Mouse (Mus musculus): Measurements from ENCODE around the gene Pdzd4. TPM values are rescaled to one million over a fixed set of nuclear protein-coding genes. Genes with fewer than 3 reads are reported as not detected.
A peak's percentile ranks its signal among the peaks of the same experiment; 100 is the strongest.

The Pdzd4 gene
- 3.1 and 4.6 TPM in 2 replicates for total RNA-seq (2021)
- long read RNA-seq, partial matches to known transcripts, result 0 of 3 reads
- long read RNA-seq, other reads (novel, unspliced or antisense), result 3 of 3 reads

DNA sequence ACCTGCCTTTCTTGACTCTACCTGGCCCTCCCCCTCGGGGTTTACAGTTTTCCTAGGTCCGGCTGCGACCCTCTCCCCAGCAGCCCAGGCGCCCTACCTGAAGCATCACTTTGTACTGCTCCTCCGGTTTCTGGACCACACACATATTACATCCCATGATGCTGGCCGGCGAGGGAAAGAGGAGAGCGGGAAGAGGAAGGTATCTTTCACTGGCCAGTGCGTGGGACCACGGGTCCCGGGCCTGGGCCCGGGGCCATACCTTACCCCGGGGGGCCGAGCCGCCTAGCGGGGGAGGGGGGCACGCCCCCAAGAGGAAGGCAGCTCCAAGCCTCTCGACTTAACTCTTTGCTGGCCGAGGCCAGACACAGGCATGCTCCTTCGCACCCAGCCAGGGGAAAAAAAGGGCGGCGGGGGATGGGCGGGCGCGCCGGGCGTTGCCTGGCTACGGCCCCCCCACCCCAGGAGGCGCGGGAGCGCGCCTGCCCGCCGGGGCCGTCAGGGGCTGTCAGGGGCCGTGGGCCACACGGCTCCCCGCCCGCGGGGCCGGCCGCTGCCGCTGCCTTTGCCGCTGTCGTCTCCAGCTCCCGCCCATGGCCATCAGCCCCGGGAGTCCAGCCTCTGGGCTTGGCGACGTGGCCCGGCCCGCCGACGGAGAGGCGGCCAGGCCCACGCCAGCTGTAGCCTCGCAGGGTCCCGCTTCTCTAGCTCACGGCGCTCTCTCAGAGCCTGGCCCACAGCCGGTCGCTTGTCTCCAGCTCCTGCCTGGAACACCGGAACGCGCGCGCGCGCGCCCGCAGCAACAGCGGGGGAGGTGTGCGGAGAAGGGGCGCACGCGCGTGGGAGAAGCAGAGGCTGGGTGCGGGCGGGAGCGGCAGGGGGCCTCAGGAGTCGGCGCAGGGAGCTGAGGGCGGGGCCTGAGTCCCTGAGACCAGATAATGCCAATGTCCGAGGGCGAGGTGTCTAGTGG is at the start of gene Pdzd4:
Gene Pdzd4 (minus strand): TSS at position 785 of the 967 bp plus-strand sequence.
- DNase-seq, result peak; percentile 54

DNA sequence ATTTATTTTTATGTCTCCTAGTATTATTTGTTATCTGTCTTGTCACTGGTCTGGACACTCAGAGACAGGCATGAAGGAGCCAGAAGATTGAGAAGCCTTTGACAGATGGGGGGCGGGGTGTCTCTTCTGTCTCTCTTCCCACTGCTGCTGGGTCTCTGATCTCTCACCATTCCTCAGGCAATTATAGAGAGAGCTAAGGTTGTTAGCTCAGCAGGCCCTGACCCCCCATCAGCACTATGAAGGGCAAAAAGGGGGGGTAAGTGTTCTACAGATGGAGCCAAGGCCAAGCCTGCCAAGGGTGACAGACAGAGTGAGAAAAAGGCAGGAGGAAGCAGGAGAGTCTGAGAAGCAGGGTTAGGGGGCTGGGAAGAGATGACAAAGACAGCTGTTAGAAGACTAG is 47.2 kb upstream of the Pdzd4 start:
- no peak for DNase-seq

DNA sequence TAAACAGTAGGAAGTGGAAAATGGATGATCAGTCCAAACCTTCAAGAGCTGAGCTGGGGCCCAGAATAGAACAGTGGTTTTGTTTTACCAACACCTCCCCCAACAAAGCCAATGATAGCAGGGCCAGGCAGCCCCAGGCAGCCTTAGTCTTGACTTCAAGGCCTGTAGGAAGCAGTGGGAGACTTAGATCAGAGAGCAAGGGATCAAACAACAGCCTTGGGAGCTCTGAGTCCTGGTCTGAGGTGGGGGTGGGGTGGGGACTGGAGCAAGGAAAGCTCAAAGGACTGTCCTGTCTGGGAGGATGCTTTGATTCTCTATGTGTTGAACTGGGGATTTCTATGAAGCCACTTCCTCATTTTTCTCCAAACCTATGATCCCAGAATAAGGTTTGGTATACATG is 46.7 kb upstream of the Pdzd4 start:
- DNase-seq, result no peak

GRCm38 (mm10) chrX:73869334-73869733 is 44.6 kb upstream of the Pdzd4 start:
- DNase-seq, result peak; percentile 24

GRCm38 (mm10) chrX:73867852-73868251 is 43.1 kb upstream of the Pdzd4 start:
- DNase-seq, result no peak

- DNase-seq, result no peak
Observed at GRCm38 (mm10) chrX:73867256-73867655, 42.5 kb upstream of the Pdzd4 start.

DNA sequence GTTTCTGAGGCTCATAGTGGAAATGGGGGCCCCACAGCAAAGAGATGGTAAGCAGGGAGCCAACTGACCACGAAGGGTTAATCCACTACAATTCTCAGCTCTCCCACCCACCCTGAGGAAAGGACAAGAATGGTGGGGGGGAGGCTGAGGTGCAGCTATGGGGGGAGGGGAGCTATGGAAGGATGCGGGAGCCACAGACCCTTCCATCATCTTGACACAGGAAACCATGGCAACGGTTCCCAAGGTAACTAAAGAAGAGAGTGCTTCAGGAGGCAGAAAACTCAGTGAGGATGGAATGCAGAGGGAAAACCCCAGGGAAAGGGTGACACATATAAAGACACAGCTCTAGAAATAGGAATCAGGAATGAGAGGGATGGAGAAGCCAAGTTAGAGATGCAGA is 39.9 kb upstream of the Pdzd4 start:
- no peak for DNase-seq

GRCm38 (mm10) chrX:73855087-73855408 is 30.3 kb upstream of the Pdzd4 start:
- DNase-seq, result no peak

- no peak for DNase-seq
Observed at GRCm38 (mm10) chrX:73854326-73855086, 29.7 kb upstream of the Pdzd4 start.

GRCm38 (mm10) chrX:73836691-73837090 is 11.9 kb upstream of the Pdzd4 start:
- DNase-seq, result no peak

- no peak for DNase-seq
Observed at GRCm38 (mm10) chrX:73835731-73836130, 11.0 kb upstream of the Pdzd4 start.

- DNase-seq, result no peak
Observed at GRCm38 (mm10) chrX:73823747-73824146, 1.0 kb downstream of the Pdzd4 start.

DNA sequence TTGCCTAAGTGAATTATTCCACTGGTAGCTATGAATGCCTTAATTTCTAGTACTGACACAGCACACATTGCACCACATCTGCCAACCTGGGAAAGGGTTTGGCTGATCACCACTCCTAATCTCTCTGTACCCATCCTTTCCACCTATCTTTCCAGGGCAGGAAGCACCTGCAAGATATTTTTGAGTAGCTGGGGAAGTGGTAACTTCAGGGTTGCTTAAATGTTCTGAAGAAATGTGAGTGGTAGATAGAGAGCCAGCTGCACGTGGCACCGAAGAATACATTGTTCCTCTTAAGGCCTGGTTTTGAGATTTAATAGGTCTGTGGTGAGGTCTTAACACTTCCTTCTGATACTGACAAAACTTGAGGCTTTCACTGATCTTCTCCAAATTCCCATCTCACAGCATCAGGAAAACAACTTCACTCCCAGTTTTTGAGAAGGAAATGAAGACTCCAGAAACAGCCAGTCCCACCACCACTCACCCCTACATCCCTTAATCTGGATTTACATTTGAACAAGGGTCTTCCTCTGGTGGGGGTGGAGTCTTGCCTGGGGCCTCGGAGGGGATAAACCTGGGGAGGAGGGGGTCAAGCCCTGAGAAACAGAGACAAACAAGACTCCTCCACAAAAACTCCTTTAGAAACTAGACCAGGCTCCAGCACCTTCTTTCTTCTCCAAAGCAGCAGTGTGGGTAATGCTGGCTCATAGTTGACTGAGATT is 8.0 kb downstream of the Pdzd4 start:
- DNase-seq, result no peak

DNA sequence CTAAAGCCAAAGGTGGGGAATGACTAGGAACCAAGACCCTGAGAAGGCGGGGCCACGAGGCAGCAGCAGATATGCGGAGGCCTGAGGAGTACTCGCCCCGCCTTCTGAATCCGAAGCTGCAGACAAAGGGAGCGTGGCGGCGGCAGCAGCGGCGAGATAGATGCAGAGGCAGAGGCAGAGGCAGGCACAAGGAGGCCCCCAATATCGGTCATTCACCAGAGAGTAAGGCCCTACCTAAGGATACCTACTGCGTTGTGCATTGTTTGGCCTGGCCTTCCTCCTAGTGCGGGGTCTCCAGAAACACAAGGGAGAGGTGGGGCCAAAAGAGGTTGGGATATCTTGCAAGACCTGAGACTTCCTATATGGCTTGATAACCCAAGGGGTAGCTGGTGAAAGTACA is 9.7 kb downstream of the Pdzd4 start:
- DNase-seq, result no peak

DNA sequence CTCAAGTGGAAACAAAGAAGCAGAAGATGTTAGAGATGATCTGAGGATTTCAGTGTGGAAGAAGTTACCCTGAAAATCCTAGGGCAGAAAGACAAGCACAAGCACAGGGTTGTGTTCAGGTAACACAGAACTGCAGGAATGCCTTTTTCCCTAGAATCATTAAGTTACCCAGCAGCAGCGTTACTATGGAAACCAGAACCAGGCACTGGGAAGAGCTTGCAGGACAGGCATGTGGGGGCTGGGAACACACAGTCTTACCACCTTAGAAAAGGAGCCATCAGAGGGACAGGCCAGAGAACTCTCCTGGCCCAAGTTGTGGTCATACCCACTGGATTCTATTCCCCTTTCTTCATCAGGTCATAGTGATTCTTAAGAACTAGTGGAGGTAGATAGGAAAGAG is 19.0 kb downstream of the Pdzd4 start:
- DNase-seq, result no peak

- peak; percentile 72 for DNase-seq
Observed at GRCm38 (mm10) chrX:73798502-73798901, 26.3 kb downstream of the Pdzd4 start.

DNA sequence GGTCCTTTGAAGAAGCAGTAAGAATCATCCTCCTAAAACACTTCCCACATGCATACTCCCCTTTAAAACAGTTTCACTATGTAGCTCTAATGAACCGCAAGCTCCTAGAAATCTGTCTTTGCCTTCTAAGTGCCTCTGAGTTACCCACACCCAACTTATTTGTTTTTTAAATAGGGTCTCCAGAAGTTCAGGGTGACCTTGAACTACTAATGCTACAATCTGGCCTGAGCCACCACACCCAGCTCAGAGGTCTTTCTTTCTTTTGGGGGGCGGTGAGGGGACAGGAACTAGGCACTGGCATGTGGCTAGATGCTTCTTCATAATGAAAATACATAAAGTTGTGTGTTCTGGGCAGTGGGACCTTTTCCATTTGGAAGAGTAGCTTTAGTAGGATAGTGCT is 27.3 kb downstream of the Pdzd4 start:
- DNase-seq, result no peak

DNA sequence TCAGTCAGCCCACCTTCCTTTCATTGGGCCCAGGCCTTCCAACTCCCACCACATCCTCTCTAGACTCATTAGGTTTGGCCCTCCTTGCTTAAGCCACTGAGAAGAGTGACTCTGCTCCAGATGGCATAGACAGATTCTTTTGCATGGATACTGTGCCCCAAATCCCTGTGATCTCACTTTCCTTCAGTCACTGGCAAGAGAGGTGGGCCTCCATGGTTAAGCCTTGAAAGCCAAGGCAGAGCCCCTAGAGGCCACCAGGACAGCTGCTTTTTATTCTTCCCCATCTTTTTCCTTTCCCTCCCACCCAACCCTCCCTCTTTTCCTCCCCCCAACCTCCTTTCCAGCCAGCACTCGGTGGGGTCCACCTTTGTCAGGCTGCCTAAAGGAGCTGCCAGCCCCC is 31.3 kb downstream of the Pdzd4 start:
- no peak for DNase-seq

GRCm38 (mm10) chrX:73793039-73793438 is 31.7 kb downstream of the Pdzd4 start:
- DNase-seq, result no peak

DNA sequence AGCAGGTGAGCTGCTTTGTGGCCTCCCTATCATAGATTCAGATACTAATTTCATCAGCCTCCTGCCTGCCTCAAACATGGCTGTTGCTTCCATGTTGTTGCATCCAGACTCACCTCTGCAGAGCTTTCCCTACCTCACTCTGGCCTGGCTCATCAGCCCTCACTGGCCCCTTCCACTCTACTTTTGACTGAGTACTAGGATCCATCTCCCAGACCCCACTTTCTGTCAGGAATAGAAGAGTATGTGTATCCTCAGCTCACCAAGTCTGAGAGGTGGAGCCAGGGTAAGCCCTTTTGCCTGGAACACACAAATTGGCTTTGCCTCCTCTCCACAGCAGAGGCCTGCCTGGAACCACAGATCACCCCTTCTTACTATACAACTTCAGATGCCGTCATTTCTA is 36.3 kb downstream of the Pdzd4 start:
- no peak for DNase-seq

DNA sequence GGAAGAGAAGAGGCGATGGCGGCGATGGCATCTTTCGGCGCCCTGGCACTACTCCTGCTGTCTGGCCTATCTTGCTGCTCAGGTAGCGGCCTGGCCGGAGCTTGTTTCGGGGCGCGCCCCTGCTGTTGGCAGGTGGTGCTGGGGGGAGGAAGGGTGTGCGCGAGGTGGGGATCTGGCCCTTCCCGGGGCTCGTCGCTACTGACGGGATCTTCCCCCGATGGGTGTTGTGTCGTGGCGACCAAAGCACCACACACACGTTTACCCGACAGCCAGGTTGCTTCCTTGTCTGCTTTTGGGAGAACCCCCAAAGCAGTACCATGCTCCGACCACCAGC is 37.6 kb downstream of the Pdzd4 start:
- DNase-seq, result no peak

- DNase-seq, result peak; percentile 84
Observed at GRCm38 (mm10) chrX:73786364-73787224, 38.2 kb downstream of the Pdzd4 start, which contains the start of the genes Idh3g and Ssr4. Idh3g (minus strand) TSS chrX:73786897. Ssr4 (plus strand) TSS chrX:73787028.
